Mouse (Mus musculus) E14TG2a.4 (cell line): ENCODE results near the gene Rufy2.

ENCODE experiments used
- H3K27me3 ChIP-seq: 2 replicates; pipeline ENCODE4 v1.6.1; 2014; ENCODE audit warnings: low read length, control low read depth; ENCODE audit not compliant: insufficient read depth
- H3K36me3 ChIP-seq: 2 replicates; pipeline ENCODE4 v1.6.1; 2014; ENCODE audit warnings: low read length, control low read depth; ENCODE audit not compliant: insufficient read depth
- H3K4me1 ChIP-seq: replicated peaks from 2 replicates; pipeline ENCODE4 v1.6.1; 2014; ENCODE audit warnings: low read depth, low read length, control low read depth
- H3K4me3 ChIP-seq: replicated peaks from 2 replicates; pipeline ENCODE4 v1.5.1; 2014; ENCODE audit warnings: mild to moderate bottlenecking, low read length
- H3K9me3 ChIP-seq: 2 replicates; pipeline ENCODE4 v1.6.1; 2014; ENCODE audit warnings: low read length, control low read depth
- CTCF ChIP-seq: conservative IDR thresholded peaks from 2 replicates; pipeline ENCODE4 v1.5.1; 2014; ENCODE audit warnings: low read length
- NANOG ChIP-seq: IDR thresholded peaks from 2 replicates; pipeline ENCODE4 v1.6.1; 2014; ENCODE audit warnings: borderline replicate concordance, low read length, mixed read lengths
- POU5F1 ChIP-seq: IDR thresholded peaks from 2 replicates; pipeline ENCODE4 v1.6.1; 2014; ENCODE audit warnings: low read length, borderline replicate concordance

The Rufy2 gene

GRCm38 (mm10) chr10:63008193-63008592 is 28.2 kb downstream of the Rufy2 start:
- TF ChIP-seq NANOG (no peak), POU5F1 (no peak), CTCF (no peak)
- Histone ChIP-seq H3K9me3 (no peaks in the 10 kb centered on the region), H3K36me3 (peaks cover 97% of the 10 kb centered on the region), H3K4me1 (peaks cover 25% of the 10 kb centered on the region), H3K4me3 (no peak overlapping the region), H3K27me3 (no peaks in the 10 kb centered on the region)

GRCm38 (mm10) chr10:63010268-63010667 is 30.2 kb downstream of the Rufy2 start:
- TF ChIP-seq NANOG (no peak), POU5F1 (no peak), CTCF (no peak)
- Histone ChIP-seq H3K27me3 (no peaks in the 10 kb centered on the region), H3K4me1 (peaks cover 23% of the 10 kb centered on the region), H3K36me3 (peaks cover 96% of the 10 kb centered on the region), H3K9me3 (no peaks in the 10 kb centered on the region), H3K4me3 (no peak overlapping the region)

GRCm38 (mm10) chr10:63011556-63011955 is 31.5 kb downstream of the Rufy2 start:
- no peak for TF ChIP-seq POU5F1
- TF ChIP-seq CTCF: no peak
- no peak for TF ChIP-seq NANOG
- no peak overlapping the region for H3K4me3 ChIP-seq
- H3K36me3 ChIP-seq: peaks cover 98% of the 10 kb centered on the region
- H3K27me3 ChIP-seq: no peaks in the 10 kb centered on the region
- no peaks in the 10 kb centered on the region for H3K9me3 ChIP-seq
- H3K4me1 ChIP-seq: peaks cover 23% of the 10 kb centered on the region

GRCm38 (mm10) chr10:63013476-63013875 is 33.5 kb downstream of the Rufy2 start:
- Histone ChIP-seq H3K9me3 (no peaks in the 10 kb centered on the region), H3K4me1 (peaks cover 19% of the 10 kb centered on the region), H3K36me3 (peaks cover 95% of the 10 kb centered on the region), H3K27me3 (no peaks in the 10 kb centered on the region), H3K4me3 (no peak overlapping the region)
- TF ChIP-seq POU5F1: no peak
- no peak for TF ChIP-seq CTCF
- no peak for TF ChIP-seq NANOG

GRCm38 (mm10) chr10:63014168-63014567 is 34.1 kb downstream of the Rufy2 start:
- H3K27me3 ChIP-seq: no peaks in the 10 kb centered on the region
- no peak for TF ChIP-seq CTCF
- TF ChIP-seq NANOG: no peak
- no peak for TF ChIP-seq POU5F1
- peaks cover 94% of the 10 kb centered on the region for H3K36me3 ChIP-seq
- H3K4me1 ChIP-seq: peaks cover 21% of the 10 kb centered on the region
- H3K9me3 ChIP-seq: no peaks in the 10 kb centered on the region
- no peak overlapping the region for H3K4me3 ChIP-seq

GRCm38 (mm10) chr10:63019304-63019703 is 39.3 kb downstream of the Rufy2 start:
- Histone ChIP-seq H3K27me3 (no peaks in the 10 kb centered on the region), H3K9me3 (no peaks in the 10 kb centered on the region), H3K4me3 (no peak overlapping the region), H3K4me1 (peaks cover 30% of the 10 kb centered on the region), H3K36me3 (peaks cover 57% of the 10 kb centered on the region)
- TF ChIP-seq NANOG: no peak
- no peak for TF ChIP-seq POU5F1
- TF ChIP-seq CTCF: no peak

- peaks cover 36% of the 10 kb centered on the region for H3K36me3 ChIP-seq
- TF ChIP-seq CTCF (no peak), POU5F1 (no peak), NANOG (no peak)
- peaks cover 52% of the 10 kb centered on the region for H3K4me1 ChIP-seq
These were observed 41.7 kb downstream of the Rufy2 start for GRCm38 (mm10) chr10:63021702-63022101.

GRCm38 (mm10) chr10:63022541-63023120 is 42.6 kb downstream of the Rufy2 start:
- H3K4me3 ChIP-seq: peak overlapping the region; percentile 98
- peaks cover 54% of the 10 kb centered on the region for H3K4me1 ChIP-seq
- peaks cover 27% of the 10 kb centered on the region for H3K36me3 ChIP-seq
- H3K27me3 ChIP-seq: no peaks in the 10 kb centered on the region
- H3K9me3 ChIP-seq: no peaks in the 10 kb centered on the region
- TF ChIP-seq POU5F1 (no peak), NANOG (no peak), CTCF (no peak)

More at GRCm38 (mm10) chr10:63021702-63022101, 41.7 kb downstream of the Rufy2 start:
- Histone ChIP-seq H3K4me3 (peak overlapping the region; percentile 98), H3K9me3 (no peaks in the 10 kb centered on the region), H3K27me3 (no peaks in the 10 kb centered on the region)

GRCm38 (mm10) chr10:63023121-63023748 is 43.2 kb downstream of the Rufy2 start:
- TF ChIP-seq POU5F1: no peak
- no peak for TF ChIP-seq NANOG
- no peak for TF ChIP-seq CTCF
- H3K4me1 ChIP-seq: peaks cover 59% of the 10 kb centered on the region
- H3K4me3 ChIP-seq: peak overlapping the region; percentile 98
- no peaks in the 10 kb centered on the region for H3K27me3 ChIP-seq
- H3K9me3 ChIP-seq: no peaks in the 10 kb centered on the region
- peaks cover 22% of the 10 kb centered on the region; the same call in 1 of the 2 replicates for H3K36me3 ChIP-seq
